Mouse (Mus musculus) stomach, embryonic 14.5 days (tissue): ENCODE results near the gene Ermard. TPM values are rescaled to one million over a fixed set of nuclear protein-coding genes. Genes with fewer than 3 reads are reported as not detected.
"Not testable (repeated sequence)": the region's sequence is repeated elsewhere in the genome, so short reads cannot be mapped to it uniquely, and the experiment has no call there.

ENCODE experiments used
- ATAC-seq: fragments of 200-750 bp; cut with Nextera tagmentation; 2 replicates; pipeline ENCODE4 v1.8.0; 2017; ENCODE audit warnings: low read depth, moderate TSS enrichment; ENCODE audit not compliant: insufficient number of reproducible peaks, insufficient read depth, low FRiP score
- H3K27ac ChIP-seq: fragments of 300-500 bp; sonication (generic); 2 replicates; pipeline ENCODE4 v1.5.1; 2014; ENCODE audit warnings: mild to moderate bottlenecking, low read length, moderate library complexity, mixed read lengths
- H3K27me3 ChIP-seq: fragments of 300-500 bp; sonication (generic); 2 replicates; pipeline ENCODE4 v1.6.1; 2014; ENCODE audit warnings: low read length, control low read depth, mixed read lengths; ENCODE audit not compliant: control insufficient read depth, insufficient read depth
- H3K36me3 ChIP-seq: fragments of 300-500 bp; sonication (generic); 2 replicates; pipeline ENCODE4 v1.6.1; 2014; ENCODE audit warnings: mild to moderate bottlenecking, control low read depth, low read length, moderate library complexity, mixed read lengths; ENCODE audit not compliant: control insufficient read depth, insufficient read depth
- H3K4me1 ChIP-seq: fragments of 300-500 bp; sonication (generic); 2 replicates; pipeline ENCODE4 v1.6.1; 2014; ENCODE audit warnings: low read length, control low read depth, mixed read lengths; ENCODE audit not compliant: control insufficient read depth, insufficient read depth
- H3K4me2 ChIP-seq: fragments of 300-500 bp; sonication (generic); replicated peaks from 2 replicates; pipeline ENCODE4 v1.6.1; 2014; ENCODE audit warnings: low read depth, low read length, control low read depth
- H3K4me3 ChIP-seq: fragments of 300-500 bp; sonication (generic); 2 replicates; pipeline ENCODE4 v1.5.1; 2014; ENCODE audit warnings: low read depth, low read length, control low read depth
- H3K9ac ChIP-seq: fragments of 300-500 bp; sonication (generic); replicated peaks from 2 replicates; pipeline ENCODE4 v1.6.1; 2014; ENCODE audit warnings: low read depth, mild to moderate bottlenecking, control low read depth, low read length, moderate library complexity, mixed read lengths
- H3K9me3 ChIP-seq: fragments of 300-500 bp; sonication (generic); 2 replicates; pipeline ENCODE4 v1.6.1; 2016; ENCODE audit warnings: low read depth, low read length, control low read depth; ENCODE audit not compliant: control insufficient read depth
- WGBS: fragments of 180-500 bp; shearing (Covaris S2); extraction: QIAGEN DNeasy Blood & Tissue Kit; methylation state at CpG from one replicate; pipeline ENCODE4 v1.1.7; 2014; 5-methylcytosine and 5-hydroxymethylcytosine counted together
- polyA plus RNA-seq: library from polyadenylated mRNA; unstranded; fragments of >200 nt; fragmentation: Nextera tagmentation; extraction: Ambion mirVana; gene quantifications from 2 replicates; pipeline ENCODE4 v1.2.1, GENCODE M21; 2014

The Ermard gene
- polyA plus RNA-seq, 1 experiment from 2014 or later = 97.4 TPM

DNA sequence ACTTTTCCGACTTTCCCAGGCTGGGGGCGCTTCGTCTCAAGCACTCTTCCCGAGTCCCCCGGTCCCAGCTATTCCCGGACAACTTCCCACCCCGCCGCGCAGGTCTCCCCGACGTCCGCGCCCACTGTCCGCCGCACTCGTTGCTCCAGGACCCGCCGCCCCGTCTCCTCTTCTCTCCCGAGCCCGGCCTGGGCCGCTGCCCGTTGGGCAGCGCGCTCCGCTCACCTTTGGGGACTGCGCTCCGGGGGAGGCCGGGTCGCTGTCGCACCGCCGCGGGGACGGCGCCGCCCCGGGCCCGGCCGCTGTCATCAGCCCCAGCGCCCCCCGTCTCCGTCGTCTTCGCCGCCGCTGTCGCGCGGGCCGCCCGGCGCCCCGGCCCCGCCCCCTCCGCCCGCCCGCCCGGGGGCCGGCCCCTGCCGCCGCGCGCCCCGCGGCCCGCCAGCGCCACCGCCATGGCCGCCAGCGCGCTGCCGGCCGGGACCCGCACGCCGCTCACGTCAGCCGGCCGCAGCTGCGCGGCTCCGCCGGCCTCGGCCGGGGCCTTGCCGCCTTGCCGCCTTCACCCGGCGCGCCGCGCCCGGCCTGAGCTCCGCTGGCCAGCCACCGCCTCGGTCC is 17.0 kb upstream of the Ermard start:
- not testable (repeated sequence) for H3K36me3 ChIP-seq, H3K27ac ChIP-seq, H3K4me3 ChIP-seq, H3K4me2 ChIP-seq, H3K9me3 ChIP-seq, H3K27me3 ChIP-seq, H3K4me1 ChIP-seq, H3K9ac ChIP-seq
- WGBS = no CpG with 5 or more reads among the region's 97 CpGs
- ATAC-seq = peak; percentile 67

DNA sequence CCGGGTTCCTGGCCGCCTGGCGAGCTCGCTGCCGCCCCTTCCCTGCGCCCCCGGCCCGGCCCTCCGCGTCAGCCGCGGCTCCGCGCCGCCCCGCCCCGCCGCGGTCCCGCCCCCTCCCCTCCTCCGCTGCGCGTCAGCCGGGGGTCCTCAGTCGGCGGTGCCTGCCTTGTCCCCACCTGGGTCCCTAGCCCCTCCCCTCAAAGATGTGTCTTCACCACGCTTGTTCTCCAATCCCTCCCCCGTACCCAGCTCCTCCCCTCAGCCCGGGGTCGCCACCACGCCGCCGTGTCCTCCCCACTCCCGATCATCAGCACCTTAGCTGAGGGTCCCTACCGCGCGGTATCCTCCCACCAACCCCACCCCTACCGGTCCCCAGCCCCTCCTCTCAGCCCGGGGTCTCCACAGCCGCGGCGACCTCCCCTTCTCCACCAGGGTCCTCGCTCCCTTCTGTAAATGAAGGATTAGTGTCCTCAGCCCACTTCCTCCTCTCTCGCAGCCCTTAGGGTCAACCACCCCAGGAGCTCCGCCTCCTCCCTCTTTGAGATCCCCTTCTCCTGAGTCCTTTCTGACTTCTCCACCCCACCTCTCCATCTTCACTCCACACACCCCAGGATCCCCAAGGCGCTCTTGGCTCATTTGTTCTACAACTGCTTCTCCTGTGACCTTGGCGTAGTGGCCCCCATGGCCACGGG is 16.4 kb upstream of the Ermard start:
- not testable (repeated sequence) for H3K9me3 ChIP-seq
- peak; percentile 86 for ATAC-seq
- WGBS = no CpG with 5 or more reads among the region's 48 CpGs

DNA sequence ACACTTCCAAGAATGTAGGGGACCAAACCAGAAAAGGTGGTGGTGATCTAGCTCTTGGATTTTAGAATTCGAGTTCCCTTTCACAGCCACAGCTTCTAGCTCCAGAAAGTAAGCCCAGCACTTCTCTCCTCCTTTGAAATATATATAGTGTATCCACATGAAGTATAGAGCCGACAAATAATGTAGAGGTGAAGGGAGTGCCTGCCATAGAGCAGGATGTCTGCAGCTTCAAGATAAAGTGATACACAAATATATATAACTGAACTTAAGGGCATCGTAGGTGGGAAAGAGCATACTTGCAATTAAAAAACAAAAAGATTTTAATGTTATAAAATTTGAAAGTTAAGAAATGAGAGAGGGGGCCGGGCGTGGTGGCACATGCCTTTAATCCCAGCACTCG is 15.5 kb upstream of the Ermard start:
- not testable (repeated sequence) for H3K4me3 ChIP-seq, H3K36me3 ChIP-seq, ATAC-seq, H3K27ac ChIP-seq, H3K27me3 ChIP-seq, H3K4me2 ChIP-seq, H3K4me1 ChIP-seq, H3K9me3 ChIP-seq, H3K9ac ChIP-seq
- no CpG with 5 or more reads among the region's 6 CpGs for WGBS

More for the DNA sequence above, 16.4 kb upstream of the Ermard start:
- not testable (repeated sequence) for H3K4me1 ChIP-seq, H3K9ac ChIP-seq, H3K4me2 ChIP-seq, H3K27ac ChIP-seq, H3K27me3 ChIP-seq, H3K4me3 ChIP-seq, H3K36me3 ChIP-seq

DNA sequence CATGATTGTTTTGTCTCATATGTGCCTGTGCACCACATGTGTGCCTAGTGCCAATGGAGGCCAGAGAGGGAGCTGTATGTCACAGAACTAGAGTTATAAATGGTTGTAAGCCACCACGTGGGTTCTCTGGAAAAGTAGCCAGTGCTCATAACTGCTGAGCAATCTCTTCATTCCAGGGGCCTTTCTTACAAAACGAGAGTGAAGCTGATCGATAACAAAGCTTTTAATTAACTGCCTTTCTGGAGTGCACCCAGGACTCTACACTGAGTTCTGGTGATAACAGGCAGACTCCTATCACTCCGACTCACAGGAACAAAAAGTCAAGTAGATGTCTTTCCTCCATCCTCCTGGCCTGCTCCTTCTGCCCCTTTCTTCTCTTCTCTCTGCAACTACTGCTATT is 9.6 kb upstream of the Ermard start:
- H3K9me3 ChIP-seq, H3K4me2 ChIP-seq, H3K9ac ChIP-seq, H3K4me3 ChIP-seq, H3K4me1 ChIP-seq, ATAC-seq, H3K36me3 ChIP-seq, H3K27ac ChIP-seq, H3K27me3 ChIP-seq: not testable (repeated sequence)
- no CpG with 5 or more reads among the region's 4 CpGs for WGBS

DNA sequence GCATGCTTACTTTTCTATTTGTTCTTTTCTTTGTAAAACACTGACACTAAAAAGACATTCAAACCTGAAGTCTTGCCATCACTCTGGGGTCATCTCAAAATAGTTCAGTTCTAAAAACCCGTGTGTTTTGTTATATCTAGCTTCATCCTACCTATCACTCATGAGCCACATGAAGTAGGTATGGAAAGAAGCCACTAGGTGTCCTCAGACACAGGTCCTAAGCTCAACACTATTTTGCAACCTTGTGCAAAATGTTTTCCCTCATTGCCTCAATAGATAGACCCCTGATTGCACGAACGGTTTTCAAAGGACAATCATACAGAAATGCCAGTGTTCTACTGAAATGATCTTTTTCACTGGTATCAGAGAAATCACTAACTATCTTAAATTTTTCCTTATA is 553 bp upstream of the Ermard start:
- WGBS = no CpG with 5 or more reads among the region's 3 CpGs
- not testable (repeated sequence) for H3K4me3 ChIP-seq, ATAC-seq

DNA sequence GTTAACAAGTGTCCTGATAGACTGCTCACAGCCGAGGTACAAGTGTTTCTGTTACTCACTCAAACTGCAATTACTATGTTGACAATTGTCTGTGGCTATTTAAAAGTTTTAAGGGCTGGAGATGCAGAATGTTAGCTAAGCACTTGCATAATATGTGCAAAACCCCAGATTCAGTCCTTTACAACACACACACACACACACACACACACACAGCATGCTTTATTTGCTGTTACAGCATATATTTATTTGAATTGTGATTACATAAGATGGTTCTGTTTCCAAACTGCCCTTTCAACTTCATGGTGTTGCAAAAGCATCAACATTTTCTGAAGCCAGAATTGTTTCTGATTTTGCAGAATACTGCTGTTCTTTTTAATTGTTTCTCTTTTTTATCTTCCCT is 9.3 kb downstream of the Ermard start:
- not testable (repeated sequence) for H3K9ac ChIP-seq, H3K27me3 ChIP-seq, ATAC-seq, H3K27ac ChIP-seq, H3K4me3 ChIP-seq, H3K4me1 ChIP-seq, H3K4me2 ChIP-seq, H3K9me3 ChIP-seq, H3K36me3 ChIP-seq
- WGBS = no CpG with 5 or more reads among the region's 1 CpGs

More for the DNA sequence above, 553 bp upstream of the Ermard start:
- H3K4me1 ChIP-seq, H3K27ac ChIP-seq, H3K27me3 ChIP-seq, H3K4me2 ChIP-seq, H3K9ac ChIP-seq, H3K9me3 ChIP-seq, H3K36me3 ChIP-seq: not testable (repeated sequence)

DNA sequence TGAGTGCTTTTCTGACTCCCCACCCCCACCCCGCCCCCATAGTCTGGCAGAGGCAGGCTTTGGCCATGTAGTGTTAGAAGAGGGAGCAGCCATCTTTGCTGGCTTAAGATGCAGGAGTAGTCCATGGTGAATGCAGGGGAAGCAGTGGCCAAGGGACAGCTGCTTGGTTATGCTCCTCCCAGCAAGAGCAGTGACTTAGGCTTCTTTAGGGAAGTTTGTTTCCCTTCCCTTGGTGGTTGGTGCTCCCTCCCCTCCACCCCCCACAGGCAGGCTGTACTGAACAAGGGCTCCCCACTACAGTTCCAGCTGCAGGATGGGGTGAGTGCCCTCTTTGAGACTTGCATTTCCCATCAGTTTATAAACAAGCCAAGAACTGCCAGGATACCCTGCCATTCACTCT is 11.8 kb downstream of the Ermard start:
- WGBS = 77% methylated on average over 1 of the region's 1 CpGs
- H3K36me3 ChIP-seq, H3K4me3 ChIP-seq, H3K27me3 ChIP-seq, H3K9me3 ChIP-seq, H3K27ac ChIP-seq, ATAC-seq, H3K4me1 ChIP-seq, H3K9ac ChIP-seq, H3K4me2 ChIP-seq: not testable (repeated sequence)

DNA sequence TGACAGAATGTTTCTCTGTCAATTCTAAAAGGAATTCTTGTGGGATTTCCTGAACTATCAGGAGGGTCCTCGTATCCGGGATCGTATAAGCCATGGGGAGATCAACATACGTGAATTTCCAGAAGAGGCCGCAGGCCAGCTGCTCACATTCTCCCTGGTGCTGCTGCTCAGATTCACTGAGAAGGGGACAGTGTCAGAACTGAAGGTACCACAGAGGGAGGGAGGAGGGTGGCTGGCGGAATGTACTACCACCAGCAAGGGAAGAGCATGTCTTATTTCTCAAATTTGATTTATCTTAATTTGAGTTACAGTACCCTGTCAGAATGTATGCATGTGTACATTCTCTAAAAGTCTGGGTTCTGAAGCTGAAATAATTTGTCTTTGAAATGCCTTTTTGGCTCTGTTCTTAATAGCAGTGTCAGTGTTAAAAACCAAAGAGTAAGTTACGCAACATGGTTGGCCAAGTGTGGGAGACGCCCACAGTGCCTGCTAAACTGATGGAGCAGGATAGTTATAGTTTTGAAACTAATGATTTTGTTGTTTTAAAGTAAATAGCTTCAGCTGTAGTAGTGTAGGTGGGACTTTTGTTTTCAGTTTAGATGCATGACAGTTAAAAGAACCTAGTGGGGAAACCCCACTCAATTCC is 12.3 kb downstream of the Ermard start:
- 91% methylated on average over 5 of the region's 8 CpGs for WGBS
- not testable (repeated sequence) for H3K4me3 ChIP-seq, H3K4me2 ChIP-seq, H3K9ac ChIP-seq, H3K9me3 ChIP-seq, H3K4me1 ChIP-seq, H3K27ac ChIP-seq, H3K27me3 ChIP-seq, ATAC-seq, H3K36me3 ChIP-seq
